8 mouse cellular contexts compared by ENCODE assay signal in genomic region chr9:63132673-63133601, GRCm38 (mm10). TPM values are rescaled to one million over a fixed set of nuclear protein-coding genes. Genes with fewer than 3 reads are reported as not detected.
A peak's percentile ranks its signal among the peaks of the same experiment; 100 is the strongest.
DNase-seq lines count a peak whose midpoint lies in the region; ATAC-seq and TF ChIP-seq lines count a peak whose summit lies in the region.

No protein-coding gene starts in this region.

- under 1% methylated on average over 48 of the region's 48 CpGs for WGBS in forebrain, embryonic 11.5 days
- 1% methylated on average over 48 of the region's 48 CpGs for WGBS in heart, embryonic 16.5 days
- WGBS in liver, embryonic 14.5 days (ENCODE audit: insufficient replicate concordance) = 1% methylated on average over 48 of the region's 48 CpGs
- WGBS in stomach, embryonic 15.5 days = 1% methylated on average over 48 of the region's 48 CpGs

- H3K4me1 ChIP-seq in forebrain, embryonic 11.5 days (replicated peaks; ENCODE audit: control insufficient read depth, insufficient read depth, low read length) = peaks cover 14% of the 10 kb centered on the region
- peaks cover 16% of the 10 kb centered on the region for H3K4me1 ChIP-seq in heart, embryonic 16.5 days (ENCODE audit: control insufficient read depth, insufficient read depth, low read length)
- H3K4me1 ChIP-seq in liver, embryonic 14.5 days (replicated peaks; ENCODE audit: control insufficient read depth in 2 of 2, insufficient read depth in 2 of 2, low read length in 1 of 2) = peaks cover 0 to 4% of the 10 kb centered on the region in 2 experiments; a peak in 1 of 4 replicates
- peaks cover 3% of the 10 kb centered on the region; the same call in 1 of the 2 replicates for H3K4me1 ChIP-seq in stomach, embryonic 15.5 days

- H3K4me2 ChIP-seq in forebrain, embryonic 11.5 days (ENCODE audit: low read depth, low read length, severe bottlenecking) = peak overlapping the region; percentile 91
- peak overlapping the region; percentile 76 for H3K4me2 ChIP-seq in heart, embryonic 16.5 days (ENCODE audit: low read depth, low read length)
- H3K4me2 ChIP-seq in liver, embryonic 14.5 days (ENCODE audit: low read depth) = peak overlapping the region; percentile 69
- H3K4me2 ChIP-seq in stomach, embryonic 15.5 days = peak overlapping the region; percentile 82

- peaks cover 52% of the 10 kb centered on the region for H3K27me3 ChIP-seq in forebrain, embryonic 11.5 days (ENCODE audit: control insufficient read depth, insufficient read depth, low read length)
- H3K27me3 ChIP-seq in heart, embryonic 16.5 days (ENCODE audit: control insufficient read depth, insufficient read depth, low read length) = peaks cover 32% of the 10 kb centered on the region
- H3K27me3 ChIP-seq in liver, embryonic 14.5 days (ENCODE audit: control insufficient read depth, insufficient read depth, low read length) = peaks cover 57% of the 10 kb centered on the region
- H3K27me3 ChIP-seq in stomach, embryonic 15.5 days (replicated peaks) = peaks cover 38% of the 10 kb centered on the region

- H3K36me3 ChIP-seq in forebrain, embryonic 11.5 days (ENCODE audit: control insufficient read depth, insufficient read depth, low read length) = no peaks in the 10 kb centered on the region
- H3K36me3 ChIP-seq in heart, embryonic 16.5 days (ENCODE audit: control insufficient read depth, insufficient read depth) = no peaks in the 10 kb centered on the region
- no peaks in the 10 kb centered on the region for H3K36me3 ChIP-seq in liver, embryonic 14.5 days (replicated peaks; ENCODE audit: control insufficient read depth, insufficient read depth, low read depth)
- no peaks in the 10 kb centered on the region for H3K36me3 ChIP-seq in stomach, embryonic 15.5 days

- TF ChIP-seq CTCF in liver, embryonic 14.5 days (IDR thresholded peaks at IDR 0.05; ENCODE audit: low read depth) = no peak

- H3K27ac ChIP-seq in forebrain, embryonic 11.5 days (ENCODE audit: low read depth, low read length) = peak overlapping the region; percentile 65
- H3K27ac ChIP-seq in heart, embryonic 16.5 days (ENCODE audit: low read length) = peak overlapping the region; percentile 83
- no peak overlapping the region for H3K27ac ChIP-seq in liver, embryonic 14.5 days
- H3K27ac ChIP-seq in stomach, embryonic 15.5 days = peak overlapping the region; percentile 80

- DNase-seq in brain, embryonic 18.5 days (ENCODE audit: low read depth, low spot score) = peak; percentile 86
- DNase-seq in forebrain, embryonic 11.5 days (ENCODE audit: low spot score) = peak; percentile 97
- peak; percentile 96 for DNase-seq in kidney, postnatal 36 days
- DNase-seq in liver, embryonic 14.5 days (ENCODE audit: low read depth in 3 of 3, low spot score in 3 of 3) = peak; percentile 68 to 75 (median 72)
- DNase-seq in neural tube, embryonic 10.5 days (ENCODE audit: extremely low spot score, low spot score) = peak; percentile 97

- peak overlapping the region; percentile 68 for H3K4me3 ChIP-seq in forebrain, embryonic 11.5 days (ENCODE audit: low read depth, low read length)
- peak overlapping the region; percentile 74 for H3K4me3 ChIP-seq in heart, embryonic 16.5 days (ENCODE audit: low read length)
- H3K4me3 ChIP-seq in liver, embryonic 14.5 days (ENCODE audit: insufficient read depth in 1 of 2, low read depth in 2 of 2, low read length in 2 of 2) = peak overlapping the region; percentile 52 to 69
- H3K4me3 ChIP-seq in stomach, embryonic 15.5 days (replicated peaks) = peak overlapping the region; percentile 72

- H3K9me3 ChIP-seq in forebrain, embryonic 11.5 days (ENCODE audit: control insufficient read depth, low read length) = no peaks in the 10 kb centered on the region; the same call in 1 of the 2 replicates
- H3K9me3 ChIP-seq in heart, embryonic 16.5 days (replicated peaks; ENCODE audit: control insufficient read depth, low read length) = no peaks in the 10 kb centered on the region
- no peaks in the 10 kb centered on the region for H3K9me3 ChIP-seq in liver, embryonic 14.5 days (ENCODE audit: control insufficient read depth, low read length)
- no peaks in the 10 kb centered on the region for H3K9me3 ChIP-seq in stomach, embryonic 15.5 days

- TF ChIP-seq EP300 in liver, embryonic 14.5 days (IDR thresholded peaks at IDR 0.05; ENCODE audit: low read depth) = no peak

- peak overlapping the region; percentile 68 for H3K9ac ChIP-seq in forebrain, embryonic 11.5 days (ENCODE audit: low read length)
- peak overlapping the region; percentile 81 for H3K9ac ChIP-seq in heart, embryonic 16.5 days (ENCODE audit: low read length)
- peak overlapping the region; percentile 31 for H3K9ac ChIP-seq in liver, embryonic 14.5 days (replicated peaks)
- H3K9ac ChIP-seq in stomach, embryonic 15.5 days = peak overlapping the region; percentile 63

- peak; percentile 95 for ATAC-seq in CD4-positive, CD25-positive, alpha-beta regulatory T cell, adult 4 months
- ATAC-seq in forebrain, embryonic 11.5 days (replicated peaks; ENCODE audit: low FRiP score) = peak; percentile 98
- ATAC-seq in heart, embryonic 16.5 days (replicated peaks; ENCODE audit: extremely low read depth, insufficient read depth, low FRiP score) = peak; percentile 99
- ATAC-seq in liver, embryonic 14.5 days (ENCODE audit: insufficient read depth) = peak; percentile 99
- peak; percentile 99 for ATAC-seq in stomach, embryonic 15.5 days (ENCODE audit: insufficient read depth, low FRiP score, low read depth)

RNA-seq across cellular contexts. Expression of gene Skor1, which starts 15.8 kb away (rescaled TPM):
- not detected for polyA plus RNA-seq in CD4-positive, CD25-positive, alpha-beta regulatory T cell, adult 4 months (2017; shearing (Covaris generic))
- polyA plus RNA-seq in forebrain, embryonic 11.5 days (2014; fragmentation: Nextera tagmentation; extraction: Ambion mirVana) = 0.33 and 0.43 TPM in 2 replicates
- not detected in 2 replicates for polyA plus RNA-seq in heart, embryonic 16.5 days (2015; fragmentation: Nextera tagmentation; extraction: Ambion mirVana)
- 0.01 and 0.02 TPM in 2 replicates for polyA plus RNA-seq in liver, embryonic 14.5 days (2012; rRNA removed)
- polyA plus RNA-seq in liver, embryonic 14.5 days (2014; fragmentation: Nextera tagmentation; extraction: Ambion mirVana) = not detected in 2 replicates
- polyA plus RNA-seq in stomach, embryonic 15.5 days (2015; fragmentation: Nextera tagmentation; extraction: Ambion mirVana) = 0.05 TPM in 1 of 2 replicates, not detected in the other

Comparison
In these comparisons a context has a peak if more than half of its experiments do, and no peak if none do; other contexts are left out.
1. H3K9ac ChIP-seq: peak in every context shown above with its lines; median percentile 81 in heart, embryonic 16.5 days; 68 in forebrain, embryonic 11.5 days; 63 in stomach, embryonic 15.5 days; 31 in liver, embryonic 14.5 days.